Mouse (Mus musculus) erythroblast, embryonic 14.5 days (primary cell): ENCODE data around the gene Ndrg3. TPM values are rescaled to one million over a fixed set of nuclear protein-coding genes. Genes with fewer than 3 reads are reported as not detected.

Experiments
- H3K27me3 ChIP-seq: 2 replicates; pipeline ENCODE4 v1.6.1; 2012; ENCODE audit warnings: inconsistent platforms; ENCODE audit not compliant: control insufficient read depth
- H3K36me3 ChIP-seq: 2 replicates; pipeline ENCODE4 v1.6.1; 2012; ENCODE audit warnings: mild to moderate bottlenecking, inconsistent platforms; ENCODE audit not compliant: control insufficient read depth
- H3K4me1 ChIP-seq: 2 replicates; pipeline ENCODE4 v1.6.1; 2012; ENCODE audit warnings: inconsistent platforms; ENCODE audit not compliant: control insufficient read depth
- H3K4me3 ChIP-seq: replicated peaks from 2 replicates; pipeline ENCODE3; 2012; ENCODE audit warnings: moderate library complexity, mild to moderate bottlenecking, inconsistent platforms
- H3K9me3 ChIP-seq: 2 replicates; pipeline ENCODE4 v1.6.1; 2012; ENCODE audit warnings: low read length, inconsistent platforms, mixed read lengths; ENCODE audit not compliant: control insufficient read depth
- GATA1 ChIP-seq: IDR thresholded peaks from 2 replicates; pipeline ENCODE4 v1.6.1; 2012; ENCODE audit warnings: low read length, inconsistent platforms, mixed read lengths
- TAL1 ChIP-seq: IDR thresholded peaks from 3 replicates; pipeline ENCODE4 v1.6.1; 2012; ENCODE audit warnings: low read length, inconsistent platforms, mixed read lengths
- polyA plus RNA-seq: library from polyadenylated mRNA; stranded (reverse); fragments of >175 nt; gene quantifications from 2 replicates; pipeline ENCODE4 v1.2.3, GENCODE M21; 2012

Gene Ndrg3
- polyA plus RNA-seq: 1.6 and 2.0 TPM in 2 replicates

- TF ChIP-seq GATA1: no peak
- TF ChIP-seq TAL1: no peak
- peaks cover 46% of the 10 kb centered on the region for H3K4me1 ChIP-seq
These were observed at the start of gene Ndrg3 for GRCm38 (mm10) chr2:156991470-156992319. Gene Ndrg3, minus strand, starts transcription at chr2:156992056.

GRCm38 (mm10) chr2:157041421-157041820, 49.6 kb upstream of the Ndrg3 start:
- peaks cover 13% of the 10 kb centered on the region; the same call in 1 of the 2 replicates for H3K36me3 ChIP-seq
- H3K4me3 ChIP-seq: no peak overlapping the region
- H3K4me1 ChIP-seq: no peaks in the 10 kb centered on the region
- H3K27me3 ChIP-seq: no peaks in the 10 kb centered on the region
- TF ChIP-seq TAL1 (no peak), GATA1 (no peak)
- no peaks in the 10 kb centered on the region for H3K9me3 ChIP-seq

More at GRCm38 (mm10) chr2:156991470-156992319, at the start of gene Ndrg3:
- H3K9me3 ChIP-seq: no peaks in the 10 kb centered on the region
- no peaks in the 10 kb centered on the region for H3K27me3 ChIP-seq
- peak within 1 kb of the TSS; percentile 81 for H3K4me3 ChIP-seq
- peaks cover 59% of the 10 kb centered on the region for H3K36me3 ChIP-seq

- Histone ChIP-seq H3K4me1 (no peaks in the 10 kb centered on the region), H3K9me3 (no peaks in the 10 kb centered on the region), H3K27me3 (no peaks in the 10 kb centered on the region), H3K4me3 (no peak overlapping the region), H3K36me3 (peaks cover 13% of the 10 kb centered on the region; the same call in 1 of the 2 replicates)
- TF ChIP-seq GATA1: no peak
- no peak for TF ChIP-seq TAL1
These were observed 48.8 kb upstream of the Ndrg3 start for GRCm38 (mm10) chr2:157040649-157041046.

- no peaks in the 10 kb centered on the region for H3K4me1 ChIP-seq
- no peak overlapping the region for H3K4me3 ChIP-seq
These were observed 48.2 kb upstream of the Ndrg3 start for GRCm38 (mm10) chr2:157039900-157040648.

GRCm38 (mm10) chr2:157037303-157037702, 45.4 kb upstream of the Ndrg3 start:
- Histone ChIP-seq H3K9me3 (no peaks in the 10 kb centered on the region), H3K4me1 (no peaks in the 10 kb centered on the region), H3K27me3 (no peaks in the 10 kb centered on the region), H3K36me3 (peaks cover 16% of the 10 kb centered on the region; the same call in 1 of the 2 replicates), H3K4me3 (no peak overlapping the region)
- TF ChIP-seq GATA1 (no peak), TAL1 (no peak)

More at GRCm38 (mm10) chr2:157039900-157040648, 48.2 kb upstream of the Ndrg3 start:
- Histone ChIP-seq H3K36me3 (peaks cover 15% of the 10 kb centered on the region; the same call in 1 of the 2 replicates), H3K9me3 (no peaks in the 10 kb centered on the region), H3K27me3 (no peaks in the 10 kb centered on the region)
- no peak for TF ChIP-seq TAL1

- Histone ChIP-seq H3K36me3 (peaks cover 16% of the 10 kb centered on the region; the same call in 1 of the 2 replicates), H3K4me3 (no peak overlapping the region), H3K27me3 (no peaks in the 10 kb centered on the region), H3K9me3 (no peaks in the 10 kb centered on the region), H3K4me1 (no peaks in the 10 kb centered on the region)
- TF ChIP-seq TAL1: no peak
- TF ChIP-seq GATA1: no peak
These were observed 44.5 kb upstream of the Ndrg3 start for GRCm38 (mm10) chr2:157036400-157036799.

GRCm38 (mm10) chr2:157035371-157035770, 43.5 kb upstream of the Ndrg3 start:
- peaks cover 10% of the 10 kb centered on the region; the same call in 1 of the 2 replicates for H3K36me3 ChIP-seq
- H3K4me1 ChIP-seq: peaks cover 5% of the 10 kb centered on the region
- no peak overlapping the region for H3K4me3 ChIP-seq
- no peak for TF ChIP-seq TAL1
- no peak for TF ChIP-seq GATA1
- no peaks in the 10 kb centered on the region for H3K9me3 ChIP-seq
- H3K27me3 ChIP-seq: no peaks in the 10 kb centered on the region

- Histone ChIP-seq H3K4me1 (peaks cover 46% of the 10 kb centered on the region), H3K4me3 (no peak overlapping the region), H3K36me3 (peaks cover 34% of the 10 kb centered on the region)
These were observed 38.9 kb upstream of the Ndrg3 start for GRCm38 (mm10) chr2:157030804-157031203.

GRCm38 (mm10) chr2:157028261-157028660, 36.4 kb upstream of the Ndrg3 start:
- H3K27me3 ChIP-seq: no peaks in the 10 kb centered on the region
- H3K4me1 ChIP-seq: peaks cover 55% of the 10 kb centered on the region
- H3K36me3 ChIP-seq: peaks cover 53% of the 10 kb centered on the region
- peak overlapping the region; percentile 66 for H3K4me3 ChIP-seq
- TF ChIP-seq GATA1: no peak
- H3K9me3 ChIP-seq: peaks cover 10% of the 10 kb centered on the region

More at GRCm38 (mm10) chr2:157030804-157031203, 38.9 kb upstream of the Ndrg3 start:
- Histone ChIP-seq H3K27me3 (no peaks in the 10 kb centered on the region), H3K9me3 (no peaks in the 10 kb centered on the region; the same call in 1 of the 2 replicates)
- no peak for TF ChIP-seq GATA1
